Mouse (Mus musculus) right cerebral cortex, postnatal 25 days (tissue): Measurements from ENCODE around the gene Ccser2.
"Not testable (repeated sequence)": the region's sequence is repeated elsewhere in the genome, so short reads cannot be mapped to it uniquely, and the experiment has no call there.

ENCODE experiments used
- DNase-seq: peaks from one replicate; pipeline ENCODE4 v3.0.0; 2022

The Ccser2 gene

DNA sequence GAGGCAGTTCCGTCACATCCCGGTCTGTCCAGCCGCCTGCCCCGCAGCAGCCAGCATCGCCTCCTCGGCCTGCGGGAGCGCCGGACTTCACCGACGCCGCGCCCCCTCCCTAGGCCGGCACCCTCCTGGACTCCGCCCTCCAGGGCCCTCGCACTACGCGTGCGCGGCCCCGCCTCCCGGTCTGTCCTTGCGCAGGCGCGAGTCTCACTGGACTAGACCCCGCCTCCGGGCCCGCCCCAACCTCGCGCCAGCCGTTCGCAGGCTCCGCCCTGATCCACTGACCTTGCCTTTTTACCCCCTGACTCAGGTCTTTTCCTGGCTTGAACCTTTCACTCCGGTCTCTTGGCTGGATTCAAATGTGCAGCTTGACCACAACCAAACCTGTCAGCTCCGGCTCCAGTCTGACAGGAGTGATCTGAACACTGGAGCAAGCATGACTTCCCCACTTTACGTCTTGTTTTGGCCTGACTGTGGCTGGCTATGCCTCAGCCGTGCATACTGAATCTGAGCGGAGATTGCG, at the start of gene Ccser2:
Gene Ccser2 (minus strand): TSS at position 150 of the 520 bp plus-strand sequence.
- DNase-seq = peak; percentile 98

DNA sequence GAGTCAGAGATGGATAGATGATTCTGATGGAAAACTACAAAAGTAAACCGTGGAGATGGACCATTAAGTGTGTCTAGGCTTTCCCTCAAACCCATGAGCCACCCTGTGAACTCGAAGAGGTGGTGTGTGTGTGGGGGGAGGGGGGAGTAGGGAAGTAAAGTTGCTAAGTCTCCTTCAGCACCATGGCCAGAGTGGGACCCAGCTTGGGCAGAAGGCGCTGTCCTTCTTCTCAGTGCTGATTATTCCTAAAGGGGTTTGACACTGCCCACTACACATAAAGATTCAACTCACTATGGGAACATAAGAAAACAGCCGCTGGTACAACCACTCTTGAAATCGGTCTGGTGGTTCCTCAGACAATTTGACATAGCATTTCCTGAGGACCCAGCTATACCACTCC, 47.3 kb upstream of the Ccser2 start:
- DNase-seq = no peak

DNA sequence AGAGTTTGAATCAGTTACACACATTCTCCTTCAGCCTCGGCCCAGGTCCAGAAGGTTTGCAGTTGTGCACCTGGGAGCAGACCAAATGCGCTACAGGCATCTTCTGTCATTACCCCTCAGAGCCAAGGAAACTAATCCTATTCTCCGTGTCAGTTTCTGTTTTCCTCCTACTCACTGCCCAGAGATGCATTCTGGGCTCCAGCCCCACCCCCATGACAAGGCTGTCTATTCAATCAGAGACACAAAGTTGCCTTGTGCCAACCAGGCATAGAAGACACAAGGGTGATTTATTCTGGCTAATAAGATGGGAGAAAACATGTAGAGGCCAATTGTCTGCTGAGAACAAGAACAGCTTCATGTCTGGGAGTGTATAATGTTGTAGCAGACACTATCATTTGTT, 45.1 kb upstream of the Ccser2 start:
- DNase-seq = no peak

DNA sequence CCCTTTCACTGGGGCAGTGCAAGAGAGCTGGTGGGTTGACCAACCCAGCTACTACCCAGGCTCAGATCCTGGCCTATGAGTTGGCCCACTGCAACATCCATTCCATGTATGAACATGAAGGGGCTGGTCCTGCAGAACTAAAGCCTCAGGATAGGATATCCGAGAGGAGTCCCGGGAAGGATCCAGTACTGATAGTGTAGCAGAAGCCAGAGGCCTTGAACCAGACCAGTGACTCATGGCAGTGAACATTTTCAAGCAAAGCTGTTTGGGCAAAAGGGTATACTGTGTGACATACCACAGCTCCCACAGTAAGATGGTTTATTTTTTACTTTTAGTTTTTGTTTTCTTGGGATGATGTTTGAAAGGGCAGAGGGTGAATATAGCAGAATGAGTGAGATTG, 41.1 kb upstream of the Ccser2 start:
- DNase-seq = no peak

DNA sequence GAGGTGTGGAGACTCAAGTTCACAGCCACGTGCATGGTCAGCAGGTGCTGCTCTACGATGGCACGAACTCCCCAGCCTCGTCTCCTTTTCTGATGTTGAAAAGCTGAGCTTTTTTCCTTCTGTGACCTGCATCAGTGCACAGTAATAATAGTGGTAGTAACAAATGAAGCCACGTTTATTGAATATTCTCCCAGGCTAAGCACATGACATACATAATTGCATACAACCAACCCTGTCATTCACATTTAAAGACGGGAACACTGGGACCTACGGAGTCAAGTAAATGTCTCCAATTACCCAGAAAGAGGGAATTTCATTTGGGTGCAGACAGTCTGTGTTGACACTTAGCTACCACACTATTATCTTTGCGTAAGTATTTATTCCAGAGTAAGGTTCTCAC, 37.9 kb upstream of the Ccser2 start:
- DNase-seq = no peak

DNA sequence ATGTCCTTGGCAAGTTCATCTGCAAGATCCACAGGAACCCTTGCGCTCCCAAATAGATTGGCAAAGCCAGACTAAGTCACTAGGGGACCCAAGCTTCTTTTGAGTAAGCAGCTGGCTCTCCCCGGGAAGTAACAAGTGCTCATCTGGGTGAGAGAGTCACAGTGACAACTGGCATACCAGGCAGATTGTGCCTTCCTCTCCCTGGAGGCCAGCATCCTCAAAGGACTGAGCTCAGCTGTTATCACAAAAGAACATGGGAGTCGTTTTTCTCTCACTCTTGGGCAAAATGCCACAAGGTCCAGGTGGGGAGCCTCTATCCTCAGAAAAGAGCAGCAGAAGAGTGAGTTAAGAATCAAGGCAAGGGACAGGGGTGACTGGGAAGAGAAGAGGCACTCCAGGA, 37.3 kb upstream of the Ccser2 start:
- DNase-seq = no peak

DNA sequence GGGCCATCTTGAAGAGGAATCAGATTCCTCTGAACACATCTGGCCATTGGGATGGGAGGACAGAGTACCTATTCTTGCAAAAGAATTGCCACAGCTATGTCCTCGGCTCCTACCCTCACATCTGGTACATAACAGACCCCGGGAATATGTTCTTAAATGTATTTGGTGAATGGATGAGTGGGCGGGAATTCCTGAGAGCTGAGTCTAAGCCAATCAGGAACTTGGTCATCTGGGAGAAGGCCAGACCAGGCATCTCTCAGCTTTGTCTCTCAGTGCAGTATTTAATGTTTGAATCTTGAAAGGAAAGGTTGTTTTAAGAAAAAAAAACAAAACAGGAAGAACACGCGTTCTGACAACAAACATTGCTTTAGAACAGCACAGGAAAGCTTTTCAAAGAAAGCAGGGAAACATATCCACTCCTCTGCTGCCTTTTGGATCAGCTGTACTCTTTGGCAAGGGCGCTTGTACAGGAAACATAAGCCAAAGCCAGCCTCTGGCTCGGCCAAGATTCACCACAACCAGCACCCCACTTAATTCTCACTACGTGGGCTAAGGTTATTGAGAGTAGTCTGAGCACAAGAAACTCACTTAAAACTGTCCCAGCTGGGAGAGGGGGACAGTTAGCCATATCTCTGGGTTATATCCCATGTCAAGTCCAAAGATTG, 35.0 kb upstream of the Ccser2 start:
- no peak for DNase-seq

DNA sequence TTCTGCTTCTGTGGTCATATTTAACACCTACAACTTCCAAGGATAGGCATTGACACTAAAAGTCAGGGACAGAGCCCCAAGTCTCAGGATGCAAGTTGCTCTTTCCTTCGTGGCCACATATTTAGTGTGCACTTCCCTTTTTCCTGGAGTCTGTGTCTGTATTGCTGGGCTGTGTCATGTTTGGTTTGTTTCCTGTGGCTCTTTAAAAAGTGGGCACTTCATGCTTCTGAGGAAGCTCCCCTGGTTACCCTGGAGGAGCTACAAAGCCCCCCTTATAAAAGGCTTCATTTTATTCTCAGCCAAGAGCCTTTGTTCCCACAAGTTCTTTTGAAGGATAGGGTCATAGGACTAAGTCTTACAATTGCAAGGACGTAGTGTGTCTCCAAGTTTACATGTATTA, 34.3 kb upstream of the Ccser2 start:
- DNase-seq = no peak

DNA sequence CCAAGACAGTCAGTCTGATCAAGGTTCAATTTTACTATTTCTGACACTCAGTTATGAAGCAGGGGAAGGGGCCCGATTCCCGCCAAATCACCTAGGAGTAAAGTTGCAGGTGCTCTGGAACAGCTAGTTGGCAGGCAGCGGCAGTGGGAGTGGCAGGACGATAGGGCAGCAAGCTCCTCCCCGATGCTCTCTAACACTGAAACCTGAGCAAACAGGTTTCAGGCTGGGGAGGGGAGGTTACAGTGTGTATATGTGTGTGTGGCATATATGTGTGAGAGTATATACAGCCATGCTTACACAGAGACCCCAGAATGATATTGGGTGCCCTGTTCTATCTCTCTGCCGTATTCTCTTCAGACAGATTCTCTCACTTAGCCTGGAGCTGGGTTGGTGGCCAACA, 32.2 kb upstream of the Ccser2 start:
- not testable (repeated sequence) for DNase-seq

DNA sequence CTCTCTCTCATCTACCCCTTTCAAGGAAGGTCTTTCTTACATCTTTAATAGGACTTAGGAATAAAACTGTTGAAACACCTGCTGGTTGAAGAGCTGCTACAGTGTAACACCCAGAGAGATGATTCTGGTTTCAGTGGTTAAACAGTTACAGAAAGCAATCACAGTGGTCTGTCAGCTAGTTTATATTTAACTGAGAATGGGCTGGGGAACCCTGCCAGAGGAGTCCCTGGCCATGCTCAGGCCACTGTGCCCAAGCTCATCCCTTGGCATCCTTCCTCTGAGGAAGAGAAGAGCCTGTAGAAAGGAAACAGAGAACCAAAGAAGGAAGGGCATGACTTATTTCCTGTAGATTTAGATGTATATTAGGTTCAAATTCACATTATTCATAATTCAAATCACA, 21.2 kb upstream of the Ccser2 start:
- DNase-seq = no peak

DNA sequence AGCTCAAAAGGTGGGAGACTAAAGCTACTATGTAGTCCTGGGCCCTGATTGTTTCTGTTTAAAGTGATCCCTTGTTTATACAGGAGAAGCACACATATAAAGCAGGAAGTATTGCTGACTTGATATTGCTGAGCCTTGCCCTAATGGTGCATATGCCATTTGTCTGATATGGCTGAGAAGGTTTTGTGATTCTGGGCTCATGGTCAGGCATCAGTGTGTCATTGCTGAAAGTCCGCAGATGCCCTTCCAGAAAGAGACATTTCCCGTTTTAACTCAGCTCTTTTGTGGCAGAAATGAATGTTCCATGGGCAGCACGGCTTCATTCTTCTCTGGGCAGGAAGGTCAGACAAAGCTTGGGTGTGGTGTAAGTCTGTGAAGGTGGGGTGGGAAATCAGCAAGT, 17.1 kb upstream of the Ccser2 start:
- DNase-seq = no peak

DNA sequence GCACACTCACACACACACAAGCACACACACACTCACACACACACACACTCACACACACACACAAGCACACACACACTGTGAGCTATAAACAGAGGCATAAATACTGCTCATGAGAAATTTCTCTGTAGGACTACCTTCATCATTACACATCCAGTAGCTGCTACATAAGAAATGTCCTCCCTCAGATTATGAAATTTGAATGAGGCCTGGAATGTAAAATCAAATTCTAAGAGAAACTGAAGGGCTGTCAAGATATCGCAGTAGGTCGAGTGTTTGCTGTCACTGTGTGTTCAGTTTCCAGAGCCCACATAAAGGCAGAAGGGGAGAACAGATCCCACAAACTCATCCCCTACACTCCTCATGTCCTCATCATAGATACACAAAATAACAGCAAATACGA, 6.4 kb upstream of the Ccser2 start:
- DNase-seq = no peak

DNA sequence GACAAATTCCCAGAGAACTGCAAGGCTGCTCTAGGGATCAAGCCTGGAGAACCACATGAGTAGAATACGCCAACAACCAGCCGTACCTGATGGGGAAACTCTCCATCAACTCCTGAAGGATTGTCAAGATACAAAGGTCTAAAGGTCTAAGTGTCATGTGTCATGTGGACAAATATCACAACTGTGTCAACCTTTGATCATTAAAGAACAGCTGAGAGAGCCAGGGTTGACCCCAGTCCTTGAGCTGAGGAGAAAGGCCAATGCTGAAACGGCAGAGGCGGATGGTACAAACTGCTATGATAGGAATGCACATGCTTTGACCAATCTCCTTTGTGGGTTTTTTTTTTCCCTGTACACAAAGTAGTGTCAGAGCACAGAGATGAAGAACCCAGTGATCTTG, 2.6 kb upstream of the Ccser2 start:
- no peak for DNase-seq

DNA sequence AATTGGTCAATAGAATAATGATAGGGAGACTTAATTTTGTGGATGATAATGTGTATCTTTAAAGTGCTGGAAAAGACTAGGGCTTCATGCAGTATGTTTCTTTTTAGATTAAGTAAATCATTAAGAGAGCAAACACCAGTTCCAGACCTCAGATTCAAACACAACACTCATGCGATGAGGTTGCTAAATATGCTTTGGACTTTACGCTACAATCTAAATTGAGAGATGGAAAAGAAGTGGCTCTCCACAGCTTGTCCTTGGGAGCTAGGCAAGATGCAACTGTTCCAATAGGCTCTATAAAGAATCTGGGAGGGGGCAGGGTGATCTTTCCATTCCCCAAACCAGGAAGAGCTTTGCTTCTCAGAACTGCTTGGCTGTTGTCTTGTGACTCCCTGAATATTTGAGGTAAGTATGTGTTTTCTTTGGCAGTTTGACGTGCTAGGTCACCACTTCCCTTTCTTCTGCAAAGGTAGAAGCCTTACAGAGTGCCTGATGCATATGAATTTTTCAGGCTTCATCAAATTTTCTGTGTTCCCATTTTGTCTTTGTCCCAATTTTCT, 1.4 kb upstream of the Ccser2 start:
- DNase-seq = no peak

DNA sequence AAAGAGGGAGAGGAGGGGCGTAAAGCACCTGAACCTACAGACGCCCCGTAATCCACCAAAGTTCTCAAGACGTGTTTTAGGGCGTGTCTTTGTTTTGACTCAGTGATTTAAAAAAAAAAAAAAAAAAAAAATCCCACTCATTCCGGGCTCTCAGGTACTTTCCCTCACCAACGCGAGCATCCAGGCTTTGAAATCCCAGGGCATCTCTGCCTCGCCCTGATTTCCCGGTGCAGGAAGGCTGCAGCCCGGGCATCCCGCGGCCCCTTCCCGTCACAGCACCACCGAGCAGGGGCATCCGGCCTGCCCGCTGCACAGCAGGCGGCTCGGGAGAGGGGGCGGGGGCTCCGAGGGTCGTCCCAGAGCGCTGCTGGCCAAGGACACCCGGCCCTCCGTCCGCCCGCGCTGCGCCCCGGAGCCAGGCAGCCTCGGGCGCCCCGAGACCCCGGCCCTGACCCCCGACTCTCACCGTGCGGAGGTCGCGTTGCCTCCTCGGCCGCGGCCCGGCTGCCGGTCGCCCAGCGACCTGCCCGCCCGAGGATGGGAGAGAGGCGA, 425 bp downstream of the Ccser2 start:
- DNase-seq = no peak

DNA sequence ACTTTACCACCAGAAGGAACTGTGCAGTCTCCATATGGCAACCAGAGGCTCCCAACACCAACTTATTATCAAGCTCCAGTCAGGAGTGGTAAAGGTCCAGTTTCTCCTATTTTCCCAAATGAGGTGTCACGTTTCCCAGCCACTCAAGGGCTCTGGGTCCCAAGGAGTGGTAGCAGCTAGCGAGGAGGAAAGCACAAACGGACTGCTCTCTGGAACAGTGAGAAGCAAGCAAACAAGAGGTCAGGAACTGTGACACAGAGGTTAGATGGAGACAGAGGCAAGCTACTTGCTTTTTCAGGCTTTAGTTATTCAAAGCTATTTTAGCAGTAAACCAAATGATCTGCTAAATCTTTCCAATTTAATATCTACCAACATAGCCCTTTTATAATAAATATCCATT, 3.2 kb downstream of the Ccser2 start:
- no peak for DNase-seq

DNA sequence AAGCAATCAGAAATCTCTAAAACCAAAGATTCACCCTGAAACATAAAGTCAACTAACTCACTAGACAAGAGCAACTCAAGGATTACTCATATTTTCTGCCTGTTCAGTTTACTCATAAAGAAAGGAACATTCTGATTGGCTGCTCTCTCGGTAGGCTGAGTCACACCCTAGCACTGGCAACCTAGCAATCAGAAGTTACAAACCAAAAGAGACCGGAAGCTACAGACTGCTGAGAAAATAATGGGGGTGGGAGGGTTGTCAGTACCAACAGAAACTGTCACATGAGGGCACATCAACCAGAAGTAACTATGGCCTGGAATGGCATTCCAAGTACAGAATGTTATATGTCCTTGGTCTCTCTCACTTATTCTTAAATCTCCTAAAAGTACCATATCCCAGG, 6.1 kb downstream of the Ccser2 start:
- no peak for DNase-seq

DNA sequence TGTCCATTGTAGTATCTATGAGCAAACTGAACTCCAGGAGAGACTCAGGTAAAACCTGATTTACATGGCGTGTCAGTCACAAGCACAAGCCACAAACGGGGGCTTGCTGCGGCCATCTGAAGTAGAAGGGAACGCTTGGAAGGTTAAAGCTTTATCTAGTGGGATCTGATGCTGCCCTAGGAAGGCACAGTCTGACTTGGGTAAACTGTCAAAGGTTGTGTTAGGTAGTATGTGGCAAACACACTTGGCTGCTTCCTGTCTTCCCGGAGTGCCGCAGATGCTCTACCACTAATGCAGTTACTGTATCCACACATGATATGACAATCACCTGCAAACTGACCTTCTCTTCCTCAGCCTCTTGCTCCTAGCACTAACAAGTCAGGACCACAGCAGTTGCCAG, 10.9 kb downstream of the Ccser2 start:
- DNase-seq = no peak

DNA sequence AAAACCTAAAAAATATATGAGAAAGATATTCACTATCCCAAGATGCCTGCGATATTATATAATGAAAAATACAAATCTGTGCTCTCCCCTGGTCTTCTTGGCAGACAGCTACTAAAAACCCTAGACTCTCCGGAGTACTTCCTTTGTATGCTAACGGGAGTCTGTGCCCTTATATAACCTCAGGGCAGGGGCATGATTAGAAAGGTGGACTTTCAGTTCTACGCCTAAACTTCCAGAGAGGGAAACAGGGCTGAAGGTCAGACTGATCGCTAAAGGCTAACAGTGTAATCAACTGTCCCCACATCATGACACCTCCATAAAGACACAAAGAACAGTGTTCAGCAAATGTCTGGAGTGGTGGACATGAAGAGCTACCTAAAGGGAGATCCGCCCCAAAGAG, 11.3 kb downstream of the Ccser2 start:
- no peak for DNase-seq

DNA sequence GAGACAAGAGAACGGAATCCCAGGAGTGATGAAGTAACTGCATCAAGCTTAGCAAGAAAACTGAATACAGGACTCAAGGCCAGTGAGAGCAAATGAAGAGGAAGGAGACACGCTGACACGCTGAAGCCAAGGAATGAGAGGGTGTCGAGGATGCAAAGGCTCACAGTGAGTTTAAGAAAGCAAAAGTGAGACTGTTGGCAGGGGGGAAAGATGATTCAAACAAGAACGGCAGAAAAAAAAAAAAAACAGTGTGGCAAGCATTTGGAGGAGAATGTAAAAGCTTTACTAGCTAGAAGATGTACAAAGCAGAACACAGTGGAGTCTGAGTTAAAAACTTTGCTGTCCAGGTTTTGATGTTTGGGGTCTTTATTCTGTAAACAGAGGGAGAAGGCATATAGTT, 11.9 kb downstream of the Ccser2 start:
- DNase-seq = no peak

DNA sequence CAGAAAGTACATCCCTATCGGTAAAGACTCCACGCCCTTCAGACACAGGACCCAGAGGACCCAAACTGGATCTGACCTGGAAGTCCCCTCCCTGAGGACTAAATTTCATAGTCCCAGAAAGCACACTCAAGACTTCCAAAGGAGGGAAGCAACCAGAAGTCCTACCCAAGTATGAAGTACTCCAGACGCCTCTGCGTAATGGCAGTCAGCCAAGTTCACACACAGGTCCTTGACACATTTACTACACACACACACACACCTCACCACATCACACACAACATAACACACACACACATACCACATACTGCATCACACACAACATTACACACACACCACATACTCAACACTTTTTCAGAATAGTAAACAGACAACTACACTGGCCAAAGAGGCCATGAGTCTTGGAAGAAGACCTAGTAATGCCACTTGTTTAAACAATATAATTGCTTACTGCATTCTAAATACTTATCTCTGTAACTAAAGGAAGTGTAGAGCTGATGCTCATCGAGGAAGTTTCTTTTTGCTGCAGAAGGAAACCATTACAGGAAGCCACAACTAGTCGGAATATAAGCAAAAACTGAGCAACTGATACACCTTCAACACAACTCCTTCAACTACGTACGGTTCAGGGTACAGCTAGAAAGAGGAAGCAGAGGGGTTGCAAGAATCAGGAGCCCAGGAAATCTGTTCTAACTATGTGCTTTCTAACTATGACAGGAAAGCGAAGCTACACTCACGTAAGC, 15.7 kb downstream of the Ccser2 start:
- no peak for DNase-seq

DNA sequence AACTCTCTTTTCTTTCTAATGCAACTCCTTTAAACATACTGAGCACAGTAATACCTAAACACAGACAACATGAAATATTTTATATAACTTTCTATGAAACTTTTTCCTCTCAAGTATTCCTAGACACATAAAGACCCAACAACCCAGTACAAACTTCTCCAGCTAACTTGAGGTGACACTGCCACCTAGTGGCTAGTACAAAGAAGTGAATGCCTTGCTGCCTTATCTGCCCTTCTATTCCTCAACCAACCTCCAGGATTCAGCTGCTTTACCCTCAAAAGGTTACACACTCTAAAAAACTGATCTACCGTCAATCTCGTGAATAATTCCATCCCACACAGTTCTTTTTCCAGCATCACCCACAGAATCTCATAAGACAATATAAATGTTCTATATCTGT, 16.4 kb downstream of the Ccser2 start:
- DNase-seq = no peak

DNA sequence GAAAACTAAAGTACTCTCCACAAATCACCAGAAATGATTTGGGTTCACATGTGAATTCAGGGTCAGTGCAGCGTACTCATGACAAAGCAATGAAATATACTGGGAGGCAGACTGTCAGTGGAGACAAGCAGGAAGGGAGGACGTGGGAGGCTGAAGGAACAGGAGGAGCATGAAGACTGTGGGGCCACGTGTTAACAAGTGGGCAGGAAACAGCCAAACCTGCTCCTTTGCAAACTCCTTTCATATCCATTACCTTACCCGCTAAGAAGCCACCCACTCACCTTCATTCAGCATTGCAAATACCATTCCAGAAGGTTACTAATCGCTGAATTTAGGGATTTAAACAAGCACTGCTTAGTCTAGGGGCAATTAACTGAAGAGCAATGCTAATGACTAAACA, 25.9 kb downstream of the Ccser2 start:
- DNase-seq = peak; percentile 14

DNA sequence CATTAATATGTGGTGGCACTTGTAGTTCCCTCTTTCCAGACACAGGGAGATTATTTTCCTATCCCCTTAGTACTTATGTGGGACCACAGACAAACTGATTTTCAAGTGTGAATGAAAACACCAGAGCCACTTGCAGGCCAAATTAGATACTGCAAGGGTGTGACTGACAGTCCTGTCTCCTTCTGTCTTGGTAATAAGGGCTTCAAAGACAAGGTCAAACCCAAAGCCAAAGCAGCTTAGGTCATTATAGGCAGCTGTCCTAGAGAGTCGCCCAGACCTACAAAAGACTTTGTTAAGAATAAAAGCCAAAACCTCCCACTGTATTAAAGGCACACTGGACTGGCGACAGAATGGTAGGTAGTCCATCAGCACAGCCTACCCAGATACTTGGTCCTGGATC, 30.6 kb downstream of the Ccser2 start:
- DNase-seq = no peak
